Mouse (Mus musculus) adrenal gland, postnatal 4 days (tissue): ENCODE results near the gene Rxfp3. TPM values are rescaled to one million over a fixed set of nuclear protein-coding genes. Genes with fewer than 3 reads are reported as not detected.
"Not testable (repeated sequence)": the region's sequence is repeated elsewhere in the genome, so short reads cannot be mapped to it uniquely, and the experiment has no call there.

Experiments
- DNase-seq, 2 experiments: peaks; one replicate each; pipeline ENCODE4 v3.0.0; 2021 to 2022; ENCODE audit warnings: low spot score in 2 of 2, mixed read lengths in 2 of 2
- total RNA-seq, 2 experiments: library from RNA; stranded (reverse); gene quantifications; 2 replicates each; pipeline ENCODE4 v1.2.3; 2021

Gene Rxfp3
- total RNA-seq, 2 experiments from 2014 or later: 0.06 to 0.11 TPM

DNA sequence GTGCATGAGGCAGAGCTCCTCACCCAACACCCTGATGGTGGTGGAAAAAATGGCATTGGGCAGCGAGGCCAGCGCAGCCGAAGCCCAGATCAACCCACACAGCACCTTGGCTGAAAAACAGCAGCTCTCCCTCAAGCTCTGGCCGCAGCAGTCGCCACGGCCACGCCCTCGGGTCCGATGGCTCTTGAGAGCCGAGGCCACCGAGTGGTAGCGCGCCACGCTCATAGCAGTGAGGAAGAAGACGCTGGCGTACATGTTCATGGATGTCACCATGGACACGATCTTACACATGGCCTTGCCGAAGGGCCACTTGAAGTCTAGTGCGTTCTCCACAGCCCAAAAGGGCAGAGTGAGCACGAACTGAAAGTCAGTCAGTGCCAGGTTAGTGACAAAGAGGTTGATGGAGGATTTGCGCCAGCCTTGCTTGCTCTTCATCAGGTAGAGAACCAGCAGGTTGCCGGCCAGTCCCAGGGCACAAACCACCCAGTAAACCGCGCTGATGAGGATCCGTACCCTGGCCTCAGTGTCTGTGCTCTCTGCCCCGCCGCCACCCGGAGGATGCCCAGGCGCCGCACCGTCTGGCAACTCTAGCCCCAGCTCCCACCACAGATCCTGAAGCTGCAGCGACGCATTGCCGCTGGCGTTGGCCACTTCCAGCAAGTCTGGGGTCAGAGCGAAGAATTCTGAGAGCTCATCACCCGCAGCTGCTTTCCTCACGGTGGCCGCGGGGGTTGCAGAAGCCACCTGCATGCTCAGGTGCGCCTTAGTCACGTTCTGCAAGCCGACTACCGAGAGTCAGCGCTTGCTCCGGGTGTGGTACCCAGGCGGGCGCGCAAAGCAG, 1.0 kb downstream of the Rxfp3 start:
- no peak for DNase-seq

DNA sequence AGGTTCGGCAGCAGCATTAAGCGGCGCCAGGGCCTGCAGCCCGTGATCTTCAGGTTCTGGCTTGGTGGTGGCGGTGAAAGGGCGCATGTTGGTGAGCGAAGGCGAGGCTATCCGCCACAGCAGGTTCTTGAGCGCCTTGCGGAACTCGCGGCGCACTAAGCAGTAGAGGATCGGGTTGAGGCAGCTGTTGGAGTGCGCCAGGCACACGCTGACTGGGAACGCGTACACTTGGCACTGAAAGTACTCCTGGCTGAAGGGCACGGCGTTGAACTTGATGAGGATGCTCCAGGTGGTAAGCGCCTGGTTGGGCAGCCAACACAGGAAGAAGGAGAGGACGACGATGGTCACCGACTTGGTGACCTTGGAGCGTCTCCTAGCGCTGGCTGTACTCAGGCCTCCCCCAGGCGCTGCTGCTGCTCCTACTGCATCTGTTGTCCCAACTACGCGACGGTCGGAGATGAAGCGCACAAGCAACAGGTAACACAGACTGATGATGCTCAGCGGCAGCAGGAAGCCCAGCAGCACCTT, 1.8 kb downstream of the Rxfp3 start:
- no peak for DNase-seq

DNA sequence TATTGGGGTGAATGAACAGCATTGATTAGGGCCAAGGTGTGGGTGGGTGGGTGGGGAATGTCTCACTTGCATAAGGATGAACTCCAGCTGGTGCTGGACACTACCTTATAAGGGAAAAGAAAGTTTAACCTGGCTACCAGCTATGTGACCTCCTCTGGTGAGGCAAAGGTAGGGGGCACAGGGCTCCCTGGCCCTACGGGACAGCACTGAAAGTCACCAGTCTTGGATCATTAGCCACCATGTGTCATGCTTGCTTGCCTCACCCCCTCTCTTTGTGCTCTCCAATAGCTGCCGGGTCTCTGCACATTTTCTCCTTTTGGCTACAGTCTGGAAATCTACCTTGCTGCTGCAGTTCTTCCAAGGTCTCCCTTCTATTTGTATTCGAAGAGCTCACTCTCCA, 7.6 kb downstream of the Rxfp3 start:
- DNase-seq: no peak

DNA sequence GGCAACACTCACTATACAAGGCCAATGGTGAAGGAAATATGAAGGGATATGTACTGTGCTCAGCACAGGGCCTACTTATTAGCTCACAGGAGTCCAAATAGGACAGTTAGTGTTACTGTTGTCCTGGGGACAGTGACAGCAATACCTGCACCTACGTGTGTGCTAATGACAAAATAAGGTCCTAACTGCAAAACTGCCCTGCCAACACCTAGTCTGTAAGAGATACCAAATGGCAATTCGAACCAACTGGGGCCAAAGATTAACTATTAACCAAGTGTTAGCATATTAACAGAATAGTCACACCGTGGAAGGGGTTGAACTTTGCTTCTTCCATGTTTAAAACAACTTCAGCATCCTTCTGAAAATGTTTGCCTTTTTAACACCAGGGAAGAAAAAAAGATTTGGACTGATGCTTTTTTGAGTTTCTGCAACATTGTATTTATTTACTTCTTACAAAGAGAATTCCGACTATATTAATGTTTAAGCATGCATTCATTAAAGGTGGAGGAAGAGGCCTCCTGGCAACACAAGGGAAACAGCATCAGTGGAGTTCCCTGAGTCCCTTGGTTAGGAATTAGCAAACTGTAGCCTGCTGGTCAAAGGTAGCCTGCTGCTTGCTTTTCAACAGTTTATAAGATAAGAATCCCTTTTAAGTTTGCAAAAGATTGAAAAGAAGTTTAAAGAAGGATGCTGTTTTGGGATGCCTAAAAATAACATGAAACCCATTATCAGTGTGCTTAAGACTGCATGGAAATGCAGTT, 10.8 kb downstream of the Rxfp3 start:
- DNase-seq: no peak

DNA sequence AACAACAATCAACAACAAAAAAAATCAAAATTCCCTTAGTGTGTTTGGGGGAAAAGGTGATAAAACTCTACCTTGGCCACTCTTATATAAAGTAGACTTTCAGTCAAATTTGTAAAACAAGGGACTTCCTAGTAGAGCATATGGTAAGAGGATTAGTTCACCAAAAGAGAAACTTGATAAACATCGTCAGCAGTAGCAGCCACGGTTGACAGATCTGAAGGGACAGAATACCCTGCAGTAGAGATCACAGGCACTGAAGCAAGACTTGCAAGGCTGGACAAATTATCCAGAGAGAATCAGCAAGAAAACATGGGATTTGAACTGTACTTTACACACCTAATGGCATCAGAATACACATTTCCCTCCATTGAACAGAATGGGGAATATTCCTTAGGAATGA, 22.9 kb downstream of the Rxfp3 start:
- no peak for DNase-seq

DNA sequence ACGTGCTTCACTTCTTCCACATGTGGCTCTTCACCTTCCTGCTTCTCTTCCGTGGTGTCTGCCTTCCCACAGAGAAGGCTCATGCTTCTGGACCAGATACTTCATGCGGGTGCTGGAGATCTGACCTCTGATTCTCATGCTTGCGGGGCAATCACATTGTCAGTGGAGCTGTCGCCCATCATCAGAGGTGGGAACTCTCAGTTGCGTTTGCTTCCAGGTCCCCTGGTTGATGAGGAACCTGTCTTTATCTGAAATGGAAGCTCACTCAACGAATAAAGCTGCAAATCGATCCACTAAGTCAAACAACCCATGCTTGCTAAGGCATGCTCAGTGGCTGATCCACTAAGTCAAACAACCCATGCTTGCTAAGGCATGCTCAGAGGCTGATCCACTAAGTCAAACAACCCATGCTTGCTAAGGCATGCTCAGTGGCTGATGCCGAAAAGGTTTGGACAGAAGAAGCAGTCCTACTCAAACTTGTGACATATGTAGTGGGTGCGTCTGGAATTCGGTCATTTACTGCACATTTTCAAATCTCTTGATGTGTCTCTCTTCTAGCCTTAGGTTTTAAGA, 26.7 kb downstream of the Rxfp3 start:
- no peak for DNase-seq

DNA sequence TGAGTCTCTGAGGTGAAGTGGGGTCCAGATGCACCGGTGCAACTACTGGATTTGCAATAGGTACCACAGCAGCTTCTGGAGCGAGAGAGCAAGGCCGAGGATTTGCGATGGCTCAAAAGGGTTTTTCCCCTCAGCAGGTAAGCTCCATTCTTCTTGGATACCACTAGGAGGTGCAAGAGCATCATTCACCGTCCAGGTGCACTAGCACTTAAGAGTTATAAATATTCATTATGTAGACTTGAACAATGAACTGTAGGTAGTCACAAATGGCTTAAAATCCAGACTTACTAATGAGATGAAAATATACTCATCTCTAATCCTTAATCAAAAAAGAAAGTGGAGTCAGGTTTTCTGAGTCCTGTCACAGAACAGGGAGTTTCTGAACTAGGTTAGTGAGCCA, 29.0 kb downstream of the Rxfp3 start:
- no peak for DNase-seq

DNA sequence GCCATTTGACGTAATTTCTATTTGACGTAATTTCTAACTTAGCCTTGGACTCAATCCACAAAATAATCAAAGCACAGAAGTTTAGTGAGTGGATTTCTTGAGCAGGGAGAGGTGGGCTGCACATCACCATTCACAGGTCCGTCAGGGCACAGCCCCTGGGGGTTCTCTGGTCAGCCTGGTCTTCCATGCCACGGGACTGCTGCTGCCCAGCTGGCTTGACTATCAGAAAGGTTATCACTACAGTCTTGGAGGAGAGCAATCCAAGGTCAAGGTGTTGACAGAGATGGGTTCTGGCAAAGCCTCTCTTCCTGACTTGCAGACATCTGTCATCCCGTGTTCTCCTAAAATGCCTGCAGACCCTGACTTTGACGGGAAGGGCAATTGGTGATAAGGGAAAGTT, 33.1 kb downstream of the Rxfp3 start:
- no peak for DNase-seq

DNA sequence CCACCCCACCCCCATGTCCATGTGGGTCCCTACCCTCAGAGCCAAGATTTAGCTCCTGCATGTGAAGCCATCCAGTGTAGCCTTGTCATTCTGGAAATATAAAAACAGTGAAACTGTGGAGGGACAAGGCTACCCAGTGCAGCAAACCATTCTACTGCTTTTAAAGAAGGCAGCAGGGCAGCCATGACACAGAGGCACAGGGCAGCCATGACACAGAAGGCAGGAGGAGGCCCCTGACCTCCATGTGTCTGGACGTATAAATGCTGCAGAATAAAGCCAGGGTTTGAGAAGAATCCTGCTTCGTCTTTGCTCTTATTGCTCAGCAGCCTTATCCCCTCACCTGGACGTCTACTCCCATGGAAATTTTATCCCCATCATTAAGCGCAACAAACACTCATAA, 34.0 kb downstream of the Rxfp3 start:
- no peak for DNase-seq

DNA sequence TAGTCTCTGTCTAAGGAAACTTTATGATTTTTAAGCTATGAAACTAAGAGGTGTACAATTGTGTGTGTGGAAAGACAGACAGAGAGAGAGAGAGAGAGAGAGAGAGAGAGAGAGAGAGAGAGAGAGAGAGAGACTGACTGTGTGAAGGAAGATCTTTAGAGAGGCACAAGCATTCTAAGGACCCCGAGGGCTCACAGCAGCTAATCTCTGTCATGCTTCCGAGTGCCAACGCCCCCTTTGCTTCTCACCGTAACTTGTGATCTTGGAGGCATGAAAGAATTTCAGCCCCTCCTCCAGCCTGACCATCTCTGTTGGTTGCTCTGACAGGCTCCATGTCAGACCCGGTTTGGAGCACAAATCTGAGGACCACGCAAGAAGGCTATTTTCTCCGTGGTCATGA, 37.4 kb downstream of the Rxfp3 start, which contains the start of gene Slc45a2:
Gene Slc45a2 (plus strand): TSS at position 301 of the 400 bp plus-strand sequence.
- DNase-seq: no peak

DNA sequence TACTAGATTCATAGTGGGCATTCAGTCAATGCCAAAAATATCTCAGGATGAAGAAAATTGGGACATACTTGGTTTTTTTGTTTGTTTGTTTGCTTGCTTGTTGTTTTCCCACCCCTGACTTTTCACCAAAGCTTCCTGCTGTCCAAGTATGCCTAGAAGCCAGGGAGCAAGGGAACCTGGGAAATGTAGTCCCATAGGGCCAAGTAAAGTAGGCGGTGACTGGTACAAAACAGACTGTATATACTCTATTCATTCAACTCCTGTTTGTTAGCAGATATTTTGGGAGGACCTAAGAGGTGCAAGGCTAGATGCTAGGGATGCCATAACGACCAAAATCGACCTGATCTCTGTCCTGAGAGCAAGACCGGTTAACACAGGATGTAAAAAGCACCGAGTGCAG, 38.0 kb downstream of the Rxfp3 start:
- DNase-seq: no peak

DNA sequence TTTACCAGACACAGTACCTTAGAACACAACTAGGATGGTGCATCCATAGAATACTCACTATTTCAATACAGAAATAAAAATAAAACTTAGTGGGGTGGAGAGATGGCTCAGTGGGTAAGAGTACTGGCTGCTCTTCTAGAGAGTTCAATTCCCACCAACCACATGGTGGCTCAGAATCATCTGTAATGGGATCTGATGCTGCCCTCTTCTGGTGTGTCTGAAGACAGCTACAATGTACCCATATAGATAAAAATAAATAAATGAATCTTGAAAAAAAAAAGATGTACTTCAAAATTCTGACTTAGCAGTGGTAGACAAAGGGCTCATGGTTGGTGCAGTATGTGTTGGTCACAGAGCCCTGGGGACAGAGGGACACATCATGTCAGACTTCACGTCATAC, 46.2 kb downstream of the Rxfp3 start:
- no peak for DNase-seq

DNA sequence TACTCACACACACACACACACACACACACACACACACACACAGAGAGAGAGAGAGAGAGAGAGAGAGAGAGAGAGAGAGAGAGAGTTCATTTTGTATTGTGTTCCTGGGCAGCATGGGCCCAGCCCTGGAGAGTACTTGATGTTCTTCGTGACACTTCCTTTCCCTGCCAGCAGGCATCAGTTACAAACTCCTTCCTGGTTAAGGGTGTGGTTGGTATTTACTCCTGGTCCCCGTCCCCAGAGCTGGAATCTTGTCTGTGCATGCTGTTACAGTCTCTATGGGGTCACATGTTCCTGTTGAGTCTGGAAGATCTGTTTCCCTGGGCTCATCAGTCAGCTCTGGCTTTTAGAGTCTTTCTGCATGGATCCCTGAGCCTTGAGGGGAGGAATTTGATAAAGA, 47.4 kb downstream of the Rxfp3 start:
- no peak for DNase-seq

DNA sequence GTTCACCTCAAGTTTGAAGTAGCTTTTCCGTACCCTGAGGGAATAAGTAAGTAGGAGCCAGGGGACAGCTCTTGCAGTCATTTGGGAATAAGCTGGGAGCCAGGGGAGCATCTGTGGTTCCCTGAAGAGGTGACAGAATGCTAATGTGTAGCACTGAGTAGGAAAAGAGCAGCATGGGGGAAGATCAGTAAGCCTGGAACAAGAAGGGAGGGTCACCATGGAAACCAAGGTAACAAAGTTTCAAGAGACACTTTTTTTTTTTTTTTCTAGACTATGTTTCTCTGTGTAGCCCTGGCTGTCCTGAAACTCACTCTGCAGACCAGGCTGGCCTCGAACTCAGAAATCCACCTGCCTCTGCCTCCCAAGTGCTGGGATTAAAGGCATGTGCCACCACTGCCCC, 51.3 kb downstream of the Rxfp3 start:
- not testable (repeated sequence) for DNase-seq

DNA sequence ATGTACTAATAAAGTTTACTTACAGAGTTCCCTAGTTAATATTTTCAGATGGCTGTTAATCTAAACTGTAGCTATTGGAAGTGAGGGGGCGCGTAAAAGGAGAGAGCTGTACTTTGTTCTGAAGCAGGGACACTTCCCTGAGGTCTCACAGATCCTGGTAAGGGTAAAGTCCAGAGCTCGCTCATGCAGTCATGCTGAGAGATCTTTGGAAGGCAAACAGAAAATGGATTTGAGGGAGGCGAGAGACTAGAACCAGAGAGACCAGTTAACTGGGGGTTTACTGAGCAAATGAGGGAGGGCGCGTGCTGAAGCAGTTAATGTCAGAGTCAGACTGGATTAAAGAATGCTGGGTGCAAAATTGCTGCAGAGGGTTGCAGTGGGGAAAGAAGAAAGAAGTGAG, 52.0 kb downstream of the Rxfp3 start:
- no peak for DNase-seq

Other genes starting within 250 kb of the Rxfp3 start
- 10 to 100 TPM in 1 of 2 experiments, 1 to 10 TPM in 1; 8.5 to 15.4 TPM for gene C1qtnf3, start 85.7 kb downstream of the Rxfp3 start, total RNA-seq
- gene Amacr, start 56.2 kb downstream of the Rxfp3 start, total RNA-seq: 10 to 100 TPM; 19.5 to 21.0 TPM
- not detected for gene Slc45a2, start 37.3 kb downstream of the Rxfp3 start, total RNA-seq
- 10 to 100 TPM; 18.0 to 19.5 TPM for gene Adamts12, start 26.8 kb upstream of the Rxfp3 start, total RNA-seq